Mouse (Mus musculus): ENCODE data around the gene Srpk1. TPM values are rescaled to one million over a fixed set of nuclear protein-coding genes. Genes with fewer than 3 reads are reported as not detected.
A peak's percentile ranks its signal among the peaks of the same experiment; 100 is the strongest.

Srpk1 gene
- polyA plus RNA-seq, 1 experiment from 2014 or later, result 105 TPM

DNA sequence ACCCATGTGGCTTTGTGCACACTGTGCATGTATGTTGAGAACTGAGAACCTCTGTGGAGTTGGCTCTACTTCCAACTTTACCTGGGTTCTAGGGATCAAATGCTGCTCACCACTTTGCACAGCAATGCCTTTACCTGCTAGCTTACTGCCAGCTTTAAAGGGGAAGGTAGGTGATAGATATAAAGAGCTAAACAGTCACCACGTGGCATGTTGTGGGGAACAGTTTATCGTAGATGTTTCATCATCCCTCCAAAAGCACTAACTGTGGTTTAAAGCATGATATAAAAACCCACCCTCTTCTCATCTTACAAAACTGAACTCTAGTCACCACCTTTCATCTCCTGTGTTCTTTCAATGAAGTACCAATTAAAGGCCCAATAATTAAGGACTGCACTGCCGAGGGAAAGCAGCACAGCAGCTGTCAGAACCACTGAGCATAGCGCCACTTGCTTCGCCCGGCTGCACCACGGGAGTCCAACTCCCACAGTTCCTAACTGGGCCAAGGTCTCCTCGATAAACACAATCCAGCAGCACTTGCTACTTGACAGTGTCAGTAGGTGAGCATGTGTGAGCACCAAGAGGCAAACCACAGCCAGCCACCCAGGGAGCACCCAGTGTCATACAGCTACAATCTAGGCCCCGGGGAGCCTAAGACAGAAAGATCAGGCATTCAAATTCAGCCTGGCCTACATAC, 20.8 kb downstream of the Srpk1 start:
- Histone ChIP-seq H3K27me3 (no peaks in the 10 kb centered on the region), H3K9me3 (no peaks in the 10 kb centered on the region), H3K9ac (no peak overlapping the region), H3K36me3 (peaks cover 93% of the 10 kb centered on the region), H3K4me2 (no peak overlapping the region), H3K4me1 (replicated peaks) (no peaks in the 10 kb centered on the region), H3K27ac (no peak overlapping the region), H3K4me3 (no peak overlapping the region)
- 86% methylated on average over 9 of the region's 9 CpGs for WGBS
- no peak for ATAC-seq (ENCODE audit: low FRiP score)

DNA sequence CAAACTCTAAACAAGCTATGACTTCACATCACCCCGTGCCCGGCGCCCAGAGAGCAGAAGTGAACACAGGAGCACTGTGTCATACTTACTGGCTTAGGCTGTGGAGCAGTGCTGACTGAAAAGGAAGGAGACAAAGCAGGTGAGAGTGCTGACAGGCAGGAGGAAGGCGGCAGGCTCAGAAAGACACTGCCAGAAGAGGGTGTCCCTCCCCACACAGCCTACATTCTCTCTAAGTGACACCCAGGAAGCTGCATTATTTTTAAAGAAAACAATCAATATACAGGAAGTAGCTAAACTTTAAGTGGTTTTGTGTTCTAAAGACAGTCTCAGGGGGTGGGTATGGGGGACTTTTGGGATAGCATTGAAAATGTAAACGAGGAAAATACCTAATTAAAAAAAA, 21.7 kb downstream of the Srpk1 start:
- Histone ChIP-seq H3K9ac (no peak overlapping the region), H3K36me3 (peaks cover 93% of the 10 kb centered on the region), H3K4me2 (no peak overlapping the region), H3K9me3 (no peaks in the 10 kb centered on the region), H3K4me3 (no peak overlapping the region), H3K27me3 (no peaks in the 10 kb centered on the region), H3K27ac (no peak overlapping the region), H3K4me1 (replicated peaks) (no peaks in the 10 kb centered on the region)
- no peak for ATAC-seq (ENCODE audit: low FRiP score)
- WGBS, result 88% methylated on average over 5 of the region's 5 CpGs

DNA sequence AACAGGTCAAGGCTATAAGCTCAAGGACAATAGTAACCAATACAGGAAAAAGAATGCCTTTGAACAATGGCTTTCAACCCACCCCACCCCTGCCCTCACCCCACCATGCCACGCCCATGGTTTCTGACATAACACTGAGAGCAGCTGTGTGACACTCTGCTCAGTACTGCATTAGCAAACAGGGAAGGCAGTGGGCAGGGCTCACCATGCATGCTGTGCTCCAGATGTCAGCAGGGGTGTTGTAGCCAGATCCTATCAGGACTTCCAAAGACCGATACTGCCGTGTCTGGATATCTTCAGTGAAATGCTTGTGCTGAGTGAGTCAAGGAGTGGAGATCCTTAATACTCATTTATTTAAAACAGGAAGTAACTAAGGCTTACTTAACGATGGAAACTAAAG, 28.5 kb downstream of the Srpk1 start:
- Histone ChIP-seq H3K4me3 (no peak overlapping the region), H3K9ac (no peak overlapping the region), H3K4me1 (replicated peaks) (no peaks in the 10 kb centered on the region), H3K27me3 (no peaks in the 10 kb centered on the region), H3K4me2 (no peak overlapping the region), H3K36me3 (peaks cover 89% of the 10 kb centered on the region), H3K27ac (no peak overlapping the region), H3K9me3 (no peaks in the 10 kb centered on the region)
- no peak for ATAC-seq (ENCODE audit: low FRiP score)
- WGBS, result 83% methylated on average over 4 of the region's 4 CpGs

DNA sequence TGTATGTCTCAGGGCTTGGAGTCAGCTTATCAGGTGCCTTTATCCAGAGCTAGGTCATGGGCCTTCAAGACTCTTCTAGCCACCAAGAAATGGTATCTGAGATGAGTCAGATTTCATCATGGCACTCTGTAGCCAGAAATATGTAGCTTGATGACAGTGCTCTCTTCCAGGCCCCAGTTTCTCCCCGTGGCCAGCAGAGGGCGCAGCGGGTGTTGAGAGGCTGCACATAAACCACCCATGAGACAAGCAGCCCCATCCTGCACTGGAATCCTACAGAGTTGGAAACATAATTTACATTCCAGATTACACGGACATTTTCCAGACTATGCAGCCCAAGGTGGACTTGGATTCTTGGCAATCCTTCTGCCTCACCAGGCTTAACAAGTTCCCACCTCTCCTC, 29.5 kb downstream of the Srpk1 start:
- H3K4me2 ChIP-seq, result no peak overlapping the region
- H3K4me3 ChIP-seq, result no peak overlapping the region
- H3K9ac ChIP-seq, result no peak overlapping the region
- no peaks in the 10 kb centered on the region for H3K9me3 ChIP-seq
- peaks cover 90% of the 10 kb centered on the region for H3K36me3 ChIP-seq
- WGBS, result 27% methylated on average over 4 of the region's 4 CpGs
- no peaks in the 10 kb centered on the region for H3K27me3 ChIP-seq
- H3K4me1 ChIP-seq (replicated peaks), result no peaks in the 10 kb centered on the region
- no peak overlapping the region for H3K27ac ChIP-seq
- ATAC-seq (ENCODE audit: low FRiP score), result no peak

DNA sequence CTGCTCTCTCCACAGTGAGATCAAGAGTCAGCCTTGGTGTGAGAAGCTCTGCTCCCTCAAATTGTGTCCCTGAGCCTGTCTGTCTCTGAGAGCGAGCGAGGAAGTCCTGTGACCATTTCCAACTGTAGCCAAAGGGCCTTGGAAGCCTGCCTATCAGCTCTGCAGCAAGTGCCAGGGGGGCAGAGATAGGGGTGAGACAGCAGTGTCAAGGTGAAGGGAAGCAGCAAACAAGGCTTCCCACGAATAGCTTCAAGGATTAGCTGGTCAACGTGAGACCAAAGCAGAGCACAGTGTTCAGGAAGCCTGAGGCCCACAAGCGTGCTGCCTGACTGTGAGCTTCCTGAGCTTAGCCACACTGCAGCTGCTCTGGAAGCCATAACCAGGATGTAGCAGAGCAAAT, 31.0 kb downstream of the Srpk1 start:
- peaks cover 89% of the 10 kb centered on the region for H3K36me3 ChIP-seq
- ATAC-seq (ENCODE audit: low FRiP score), result no peak
- 95% methylated on average over 5 of the region's 5 CpGs for WGBS
- no peak overlapping the region for H3K4me2 ChIP-seq
- H3K9ac ChIP-seq, result no peak overlapping the region
- no peak overlapping the region for H3K4me3 ChIP-seq
- H3K27me3 ChIP-seq, result no peaks in the 10 kb centered on the region
- no peaks in the 10 kb centered on the region for H3K9me3 ChIP-seq
- no peak overlapping the region for H3K27ac ChIP-seq
- no peaks in the 10 kb centered on the region for H3K4me1 ChIP-seq (replicated peaks)

DNA sequence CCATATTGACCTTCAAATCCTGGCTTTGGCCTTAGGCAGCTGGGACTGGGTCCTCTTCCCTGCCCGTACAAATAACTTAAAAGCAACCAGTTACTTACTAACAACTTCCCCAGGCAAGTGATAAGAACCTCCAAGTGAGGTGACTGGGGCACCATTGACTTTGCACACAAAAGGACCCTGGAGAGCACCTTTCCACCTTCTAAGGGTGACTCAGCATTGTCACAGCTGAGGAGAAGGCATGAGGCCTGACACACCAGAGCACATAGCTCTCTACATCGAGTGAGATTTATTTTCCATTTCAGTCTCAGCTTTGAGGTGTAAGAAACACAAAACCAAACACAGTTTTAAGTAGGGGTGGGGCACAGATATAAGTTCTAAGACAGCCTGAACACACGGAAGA, 31.9 kb downstream of the Srpk1 start:
- 93% methylated on average over 3 of the region's 3 CpGs for WGBS
- Histone ChIP-seq H3K36me3 (peaks cover 81% of the 10 kb centered on the region), H3K9me3 (no peaks in the 10 kb centered on the region), H3K9ac (no peak overlapping the region), H3K4me1 (replicated peaks) (no peaks in the 10 kb centered on the region), H3K4me2 (no peak overlapping the region), H3K27me3 (no peaks in the 10 kb centered on the region), H3K4me3 (no peak overlapping the region), H3K27ac (no peak overlapping the region)
- ATAC-seq (ENCODE audit: low FRiP score), result no peak

DNA sequence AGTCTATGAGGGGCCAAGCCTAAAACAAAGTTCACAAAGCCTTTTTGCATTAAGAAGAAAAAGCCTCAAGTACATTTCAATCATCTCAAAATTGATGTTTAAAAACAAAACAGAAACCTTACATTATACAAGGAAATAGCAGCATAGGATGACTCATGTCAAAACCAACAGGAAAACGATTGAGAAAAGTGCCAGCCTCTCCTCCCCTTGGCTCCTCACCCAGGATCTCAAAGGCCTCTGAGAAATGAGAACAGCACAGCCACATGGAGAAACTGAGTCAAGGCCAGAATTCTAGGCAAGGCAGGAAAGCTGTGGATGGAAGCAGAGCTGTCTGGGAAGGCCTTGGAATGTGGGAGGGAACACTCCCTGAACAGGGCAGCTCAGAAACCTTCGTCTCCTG, 33.9 kb downstream of the Srpk1 start:
- Histone ChIP-seq H3K4me2 (no peak overlapping the region), H3K4me3 (no peak overlapping the region), H3K27me3 (no peaks in the 10 kb centered on the region), H3K27ac (no peak overlapping the region), H3K4me1 (replicated peaks) (no peaks in the 10 kb centered on the region), H3K9me3 (no peaks in the 10 kb centered on the region), H3K36me3 (peaks cover 68% of the 10 kb centered on the region), H3K9ac (no peak overlapping the region)
- no peak for ATAC-seq (ENCODE audit: low FRiP score)
- WGBS, result 87% methylated on average over 2 of the region's 2 CpGs

DNA sequence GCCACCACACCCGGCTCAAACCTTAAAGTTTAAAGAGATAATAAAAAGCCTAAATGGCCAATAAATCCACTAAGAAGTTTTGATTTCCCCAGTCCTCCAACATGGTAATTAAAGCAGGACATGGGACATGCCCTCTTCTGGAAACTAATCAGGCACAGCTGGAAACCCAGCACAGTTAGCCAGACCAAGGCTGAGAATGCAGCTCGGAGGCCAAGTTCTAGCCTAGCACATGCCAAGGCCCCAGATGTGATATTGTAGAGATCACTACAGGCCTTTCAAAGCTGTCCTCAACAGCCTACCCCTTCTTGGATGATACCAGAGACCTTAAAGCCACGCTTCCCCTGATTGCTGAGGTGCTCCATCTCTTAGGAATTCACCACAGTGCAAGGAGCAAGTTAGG, 36.0 kb downstream of the Srpk1 start:
- Histone ChIP-seq H3K27ac (no peak overlapping the region), H3K4me3 (no peak overlapping the region), H3K4me1 (replicated peaks) (no peaks in the 10 kb centered on the region), H3K9me3 (no peaks in the 10 kb centered on the region), H3K9ac (no peak overlapping the region), H3K27me3 (no peaks in the 10 kb centered on the region), H3K36me3 (peaks cover 47% of the 10 kb centered on the region), H3K4me2 (no peak overlapping the region)
- 88% methylated on average over 3 of the region's 3 CpGs for WGBS
- no peak for ATAC-seq (ENCODE audit: low FRiP score)

DNA sequence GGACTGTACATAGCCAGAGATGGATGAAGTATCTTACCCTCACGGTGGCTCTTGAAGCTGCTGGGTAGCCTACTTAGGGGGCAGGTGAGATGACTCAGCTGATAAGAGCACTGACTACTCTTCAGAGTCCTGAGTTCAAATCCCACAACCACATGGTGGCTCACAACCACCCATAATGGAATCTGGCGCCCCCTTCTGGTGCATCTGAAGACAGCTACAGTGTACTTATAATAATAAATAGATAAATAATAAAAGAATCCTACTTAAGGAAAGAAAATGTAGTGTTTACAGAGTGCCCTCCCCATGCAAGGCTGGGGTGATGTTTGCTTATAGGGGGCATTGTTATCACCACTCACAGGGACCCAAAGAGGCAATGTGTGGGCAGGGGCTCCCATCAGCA, 41.5 kb downstream of the Srpk1 start:
- Histone ChIP-seq H3K27ac (no peak overlapping the region), H3K4me1 (replicated peaks) (peaks cover 9% of the 10 kb centered on the region), H3K27me3 (peaks cover 9% of the 10 kb centered on the region; the same call in 1 of the 2 replicates), H3K4me2 (no peak overlapping the region), H3K4me3 (no peak overlapping the region), H3K9ac (no peak overlapping the region), H3K9me3 (no peaks in the 10 kb centered on the region), H3K36me3 (no peaks in the 10 kb centered on the region)
- ATAC-seq (ENCODE audit: low FRiP score), result no peak
- 57% methylated on average over 2 of the region's 2 CpGs for WGBS

DNA sequence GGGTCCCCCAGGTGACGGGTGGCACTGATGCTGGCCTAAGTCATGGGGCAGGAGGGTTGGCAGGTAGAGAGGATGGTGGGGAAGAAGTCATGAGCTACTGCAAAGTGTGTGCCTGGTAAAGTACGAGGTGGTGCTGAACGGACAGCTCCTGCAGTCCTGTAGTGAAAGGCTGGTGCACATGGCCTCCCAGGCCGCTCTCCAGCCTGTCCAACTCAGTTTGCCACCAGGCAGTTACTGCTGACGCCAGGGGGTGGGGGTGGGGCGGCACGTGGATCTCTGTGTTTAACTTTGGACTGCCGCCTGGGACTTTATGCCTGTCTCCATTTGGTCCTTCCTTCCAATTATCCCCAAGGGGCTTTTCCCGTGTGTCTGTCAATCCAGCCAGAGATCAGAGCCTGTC, 42.1 kb downstream of the Srpk1 start:
- Histone ChIP-seq H3K4me1 (replicated peaks) (peaks cover 16% of the 10 kb centered on the region), H3K36me3 (no peaks in the 10 kb centered on the region), H3K27me3 (peaks cover 14% of the 10 kb centered on the region; the same call in 1 of the 2 replicates), H3K27ac (no peak overlapping the region), H3K4me2 (no peak overlapping the region), H3K4me3 (no peak overlapping the region), H3K9me3 (no peaks in the 10 kb centered on the region), H3K9ac (no peak overlapping the region)
- WGBS, result 6% methylated on average over 9 of the region's 9 CpGs
- no peak for ATAC-seq (ENCODE audit: low FRiP score)

DNA sequence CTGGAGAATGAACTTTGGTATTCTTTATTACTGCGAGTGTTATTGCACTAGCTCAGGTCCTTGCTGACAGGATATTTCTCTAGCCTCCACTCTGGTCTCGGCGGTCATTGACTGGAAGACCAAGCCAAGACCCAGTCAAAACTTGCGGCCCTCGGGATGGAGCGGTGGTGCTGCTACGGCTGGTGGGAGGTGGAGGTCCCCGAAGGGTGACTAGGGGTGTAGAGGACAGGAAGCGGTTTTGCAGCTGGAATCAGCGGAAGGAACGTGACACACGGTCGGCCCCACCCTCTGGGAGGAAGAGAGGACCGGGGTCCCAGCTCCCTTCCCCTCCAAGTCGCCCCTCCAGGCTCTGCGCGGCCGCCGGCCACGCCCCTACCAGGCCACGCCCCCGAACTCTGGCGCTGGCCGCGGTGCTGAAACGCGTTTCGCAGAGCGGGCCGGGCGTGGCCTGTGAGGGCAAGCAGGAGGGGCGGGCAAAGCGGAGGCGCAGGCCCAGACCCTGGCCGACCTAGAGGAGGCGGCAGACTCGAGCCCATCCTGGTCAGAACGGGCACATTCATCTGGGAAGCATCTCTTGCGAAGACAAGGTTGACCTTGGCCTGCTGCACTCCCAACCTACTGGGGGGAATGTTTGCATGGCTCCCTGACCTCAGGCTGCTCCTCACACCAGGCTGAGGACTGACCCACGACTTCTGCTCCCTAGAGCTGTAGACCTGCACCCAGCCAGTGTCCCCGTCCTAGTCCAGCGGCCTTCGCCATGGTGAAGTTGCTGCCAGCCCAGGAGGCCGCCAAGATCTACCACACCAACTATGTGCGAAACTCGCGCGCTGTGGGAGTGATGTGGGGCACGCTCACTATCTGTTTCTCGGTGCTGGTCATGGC, 47.0 kb downstream of the Srpk1 start, which contains the start of gene Lhfpl5:
Lhfpl5 (plus strand) TSS at position 398 of the 882 bp plus-strand sequence.
- peaks cover 17% of the 10 kb centered on the region for H3K4me1 ChIP-seq (replicated peaks)
- peak within 1 kb of the TSS; percentile 44 for H3K4me3 ChIP-seq
- peak within 1 kb of the TSS; percentile 68 for H3K9ac ChIP-seq
- peak; percentile 81 for ATAC-seq (ENCODE audit: low FRiP score)
- peak within 1 kb of the TSS; percentile 71 for H3K4me2 ChIP-seq
- peaks cover 25% of the 10 kb centered on the region; the same call in 1 of the 2 replicates for H3K27me3 ChIP-seq
- WGBS, result 15% methylated on average over 50 of the region's 50 CpGs
- no peaks in the 10 kb centered on the region for H3K36me3 ChIP-seq
- H3K9me3 ChIP-seq, result no peaks in the 10 kb centered on the region
- H3K27ac ChIP-seq, result no peak within 1 kb of the TSS

DNA sequence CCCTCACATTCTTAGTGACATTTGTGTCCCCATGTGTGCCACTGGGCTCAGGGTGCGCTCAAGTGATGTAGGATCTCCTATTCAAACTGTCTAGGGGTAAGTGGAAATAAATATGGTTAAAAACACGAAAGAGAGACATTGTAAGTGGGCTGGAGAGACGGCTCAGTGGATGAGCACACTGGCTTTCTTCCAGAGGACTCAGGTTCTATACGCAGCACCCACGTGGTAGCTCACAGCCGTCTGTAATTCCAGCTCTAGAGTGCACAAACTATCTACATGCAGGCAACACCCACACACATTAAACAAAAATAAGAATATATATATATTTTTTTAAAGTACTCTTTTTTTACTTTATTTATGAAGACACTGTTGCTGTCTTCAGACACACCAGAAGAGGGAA, 49.6 kb downstream of the Srpk1 start:
- H3K4me1 ChIP-seq (replicated peaks), result peaks cover 13% of the 10 kb centered on the region
- no peak overlapping the region for H3K4me2 ChIP-seq
- H3K36me3 ChIP-seq, result no peaks in the 10 kb centered on the region
- H3K9me3 ChIP-seq, result no peaks in the 10 kb centered on the region
- no peak overlapping the region for H3K27ac ChIP-seq
- ATAC-seq (ENCODE audit: low FRiP score), result no peak
- 88% methylated on average over 6 of the region's 6 CpGs for WGBS
- peaks cover 25% of the 10 kb centered on the region; the same call in 1 of the 2 replicates for H3K27me3 ChIP-seq
- no peak overlapping the region for H3K9ac ChIP-seq
- H3K4me3 ChIP-seq, result no peak overlapping the region

All from hindbrain, embryonic 13.5 days (tissue).